Mouse (Mus musculus): ENCODE data around the gene Gde1.

DNA sequence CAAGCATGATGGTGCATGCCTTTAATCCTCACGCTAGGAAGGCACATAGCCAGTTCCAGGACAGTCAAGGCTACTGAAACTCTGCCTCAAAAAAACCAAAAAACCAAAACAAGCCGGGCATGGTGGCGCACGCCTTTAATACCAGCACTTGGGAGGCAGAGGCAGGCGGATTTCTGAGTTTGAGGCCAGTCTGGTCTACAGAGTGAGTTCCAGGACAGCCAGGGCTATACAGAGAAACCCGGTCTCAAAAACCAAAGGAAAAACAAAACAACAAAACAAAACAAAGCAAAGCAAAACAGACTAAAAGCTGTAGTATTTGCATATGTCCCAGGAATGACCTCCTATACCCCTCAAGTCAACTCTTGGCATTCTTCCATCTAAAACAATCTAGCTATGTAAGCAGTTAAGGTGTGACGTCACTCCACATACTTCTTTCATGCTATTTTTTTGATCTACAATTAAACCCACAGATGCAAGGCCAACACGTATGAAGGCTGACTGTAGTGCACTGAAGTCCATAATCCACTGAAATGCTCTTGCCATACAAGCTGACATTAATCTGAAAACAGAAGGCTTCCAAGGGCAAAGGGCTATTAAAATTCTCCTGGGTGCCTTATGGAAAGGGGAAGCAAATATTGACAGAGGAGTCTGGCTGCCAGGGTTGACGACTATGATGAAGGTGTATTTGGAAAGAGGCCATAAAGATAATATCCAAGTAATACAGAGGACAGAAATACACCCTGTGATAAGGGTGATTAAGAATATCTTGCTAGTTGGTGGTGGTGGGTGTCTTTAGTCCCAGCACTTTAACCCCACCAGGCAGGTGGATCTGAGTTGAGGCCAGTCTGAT lies 1.4 kb downstream of the Gde1 start:
- TF ChIP-seq CTCF (IDR thresholded peaks at IDR 0.05; ENCODE audit: control insufficient read depth, insufficient read depth, low read length) (no peak), POLR2A (IDR thresholded peaks at IDR 0.05; ENCODE audit: borderline replicate concordance, control insufficient read depth, low read depth, low read length) (no peak)

Measured in bone marrow, adult 2 months (tissue).